Mouse (Mus musculus) retina, embryonic 14.5 days (tissue): ENCODE measurements at regions not wholly inside any gene's neighbourhood (a gene's known extent, or its start where the extent isn't known, plus 50 kb on each side); places are given as distances from the start of the nearest gene placed in this dataset.
A peak's percentile ranks its signal among the peaks of the same experiment; 100 is the strongest.

Experiments used
- DNase-seq: peaks from one replicate; pipeline ENCODE4 v3.0.0-alpha.2; 2015; ENCODE audit warnings: low spot score

DNA sequence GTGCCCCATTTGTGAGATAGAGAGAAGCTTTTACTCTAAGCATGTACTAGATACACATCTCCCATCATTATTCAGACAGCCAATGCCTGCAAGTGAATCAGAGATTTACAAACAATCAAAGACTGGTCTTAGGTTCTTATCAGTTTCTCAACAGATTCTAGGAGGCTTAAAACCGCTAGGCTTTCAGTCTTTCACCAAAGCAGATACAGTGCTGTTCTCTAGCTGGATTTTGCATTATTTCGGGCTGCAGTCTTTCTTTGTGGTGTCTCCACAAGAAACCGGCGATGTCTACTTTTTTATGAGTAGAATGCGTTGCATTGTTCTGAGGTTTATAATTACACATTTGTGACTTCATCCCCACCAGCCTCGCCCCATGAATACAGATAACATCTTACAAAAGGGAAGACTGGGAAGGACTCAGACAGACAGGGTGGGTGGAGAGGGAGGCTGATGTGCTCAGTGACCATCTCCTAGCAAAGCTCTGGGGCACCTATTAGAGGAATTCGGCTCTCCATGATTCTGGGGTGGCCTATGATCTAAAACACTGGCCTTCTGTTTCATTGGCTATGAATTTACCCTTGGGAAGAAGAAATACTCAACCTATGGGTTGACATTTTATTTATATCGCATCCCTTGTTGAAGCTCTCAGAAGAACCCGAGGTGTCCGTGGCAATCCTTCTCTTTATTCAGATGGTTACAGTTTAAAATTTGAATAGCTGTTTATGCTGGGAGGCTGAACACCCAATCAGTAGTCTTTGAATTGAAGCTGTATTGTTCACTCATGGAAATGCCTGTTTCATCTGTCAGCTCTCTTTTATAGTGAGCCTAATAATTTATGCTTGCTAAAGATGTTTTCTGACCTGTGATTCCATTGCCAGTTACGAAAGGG, 343.8 kb downstream of the Tmem161b start:
- DNase-seq, result no peak

DNA sequence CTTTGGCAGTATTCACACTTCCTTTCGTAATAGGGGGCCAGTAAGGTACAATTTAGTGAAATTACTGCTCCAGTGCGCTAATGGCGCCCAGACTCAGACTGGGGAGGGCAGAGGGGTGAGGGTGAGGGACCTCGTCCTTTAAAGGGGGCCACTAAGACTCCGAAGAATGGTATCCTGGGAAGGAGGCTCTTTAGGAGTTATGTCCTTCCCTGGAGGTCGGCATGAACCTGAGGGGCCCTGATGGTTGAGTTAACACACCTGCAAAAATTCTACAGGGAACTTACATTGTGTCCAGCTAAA, 344.4 kb downstream of the Tmem161b start:
- no peak for DNase-seq

DNA sequence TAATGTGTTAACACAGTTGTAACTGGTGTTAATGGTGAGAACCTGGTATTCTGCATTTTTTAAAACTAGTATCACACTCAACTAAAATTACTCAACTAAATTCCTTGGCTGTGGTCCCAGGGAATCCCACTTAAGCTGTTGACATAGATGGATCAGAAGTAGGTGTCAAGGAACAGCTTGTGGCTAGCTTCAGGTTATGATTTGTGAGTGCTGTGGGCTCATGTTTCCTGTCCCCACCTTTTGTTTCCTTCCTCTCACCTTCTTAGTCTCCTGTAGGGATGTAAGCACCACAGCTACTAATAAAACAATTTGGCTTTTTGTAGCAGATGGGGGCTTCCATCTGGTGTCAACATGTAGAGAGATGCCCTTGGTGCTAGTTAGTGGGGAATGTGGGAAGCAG, 347.3 kb downstream of the Tmem161b start:
- no peak for DNase-seq

DNA sequence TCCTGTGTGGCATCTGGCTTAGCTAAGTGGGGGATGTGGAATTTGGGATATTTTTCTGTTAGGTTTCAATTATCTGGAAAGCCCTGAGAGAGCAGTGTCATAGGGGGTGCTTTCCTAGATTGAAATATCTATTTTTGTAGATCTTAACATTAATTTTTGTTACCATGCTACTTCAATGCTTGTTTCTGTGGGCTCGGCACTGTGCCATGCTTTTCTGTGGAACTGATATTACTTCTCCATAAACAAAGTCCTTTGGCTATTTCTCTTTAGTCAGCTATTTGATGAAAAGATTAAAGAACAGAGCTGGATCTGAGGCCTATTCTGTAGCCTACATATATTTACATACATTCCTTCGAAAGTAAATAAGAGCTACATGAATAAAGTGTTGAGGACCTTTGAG, 348.1 kb downstream of the Tmem161b start:
- DNase-seq, result no peak

DNA sequence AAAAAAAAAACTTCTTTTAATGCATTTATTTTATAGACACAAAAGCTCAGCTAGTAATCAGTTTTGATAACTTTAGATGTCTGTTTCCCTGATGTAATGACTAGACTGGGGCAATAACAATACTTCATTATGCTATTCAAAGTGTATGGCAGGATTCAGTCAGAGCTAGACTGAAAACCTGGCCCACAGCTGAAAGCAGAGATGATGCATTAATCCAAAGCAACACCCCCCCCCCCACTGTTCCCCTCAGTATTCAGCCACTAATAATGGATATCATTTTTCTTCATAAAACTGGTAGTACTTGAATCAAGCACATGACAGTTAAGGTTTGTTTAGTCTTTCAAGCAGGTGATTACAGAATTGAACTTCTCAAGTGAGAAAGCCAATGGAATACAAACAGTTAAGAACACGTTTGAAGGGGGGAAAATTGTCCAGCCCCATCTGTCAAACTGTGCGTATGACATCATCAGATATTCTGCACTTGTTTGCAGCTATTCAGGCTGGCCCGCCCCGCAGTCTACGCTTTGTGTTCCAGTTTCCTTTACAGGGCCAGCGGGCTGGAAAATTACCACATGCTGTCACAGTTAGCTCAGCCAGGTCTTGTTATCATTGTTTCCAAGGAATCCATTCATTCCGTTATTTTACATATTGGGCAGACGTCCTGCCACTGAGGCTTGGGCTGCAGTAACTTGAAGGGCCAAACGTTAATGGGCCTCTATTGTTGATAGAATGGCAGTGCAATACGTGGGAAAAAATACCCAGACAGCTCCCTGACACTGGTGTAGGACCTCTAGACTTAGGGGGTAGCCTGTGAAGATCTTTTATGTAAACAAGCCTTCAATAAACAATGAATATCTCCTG, 349.1 kb downstream of the Tmem161b start:
- peak; percentile 97 for DNase-seq

DNA sequence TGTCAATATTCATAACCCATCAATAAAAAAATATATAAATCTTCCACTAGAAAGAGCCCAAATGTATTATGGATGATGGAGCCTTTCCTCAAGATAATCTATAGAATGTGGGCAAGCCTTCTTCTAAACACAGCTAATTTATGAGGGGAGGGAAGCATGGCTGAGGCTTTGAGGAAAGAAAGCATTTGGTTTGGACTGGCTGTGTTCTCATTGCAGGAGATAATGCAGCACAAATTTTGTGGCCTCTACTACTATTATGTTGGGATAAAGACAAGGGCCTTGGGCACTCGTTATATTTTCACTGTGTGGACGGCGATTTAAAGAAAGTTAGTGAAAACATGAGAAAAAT, 349.7 kb downstream of the Tmem161b start:
- no peak for DNase-seq

DNA sequence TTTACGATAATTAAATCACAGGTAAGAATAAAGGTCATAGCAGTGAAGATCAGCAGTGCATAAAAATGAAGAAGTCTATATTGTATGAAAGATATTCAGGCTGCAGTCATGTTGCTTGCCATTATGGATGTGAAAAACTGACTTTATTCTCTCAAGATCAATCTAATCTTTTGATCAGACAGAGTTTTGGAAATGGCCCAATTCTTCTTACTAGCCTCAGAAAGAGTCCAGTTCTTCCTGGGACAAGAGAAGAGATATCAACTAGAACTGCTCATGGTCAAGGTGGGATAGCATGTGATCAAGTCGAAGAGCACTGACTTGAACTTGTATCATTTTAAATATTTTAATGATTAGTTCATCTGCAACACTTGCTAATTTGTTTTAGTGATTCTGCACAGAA, 350.1 kb downstream of the Tmem161b start:
- peak; percentile 21 for DNase-seq

DNA sequence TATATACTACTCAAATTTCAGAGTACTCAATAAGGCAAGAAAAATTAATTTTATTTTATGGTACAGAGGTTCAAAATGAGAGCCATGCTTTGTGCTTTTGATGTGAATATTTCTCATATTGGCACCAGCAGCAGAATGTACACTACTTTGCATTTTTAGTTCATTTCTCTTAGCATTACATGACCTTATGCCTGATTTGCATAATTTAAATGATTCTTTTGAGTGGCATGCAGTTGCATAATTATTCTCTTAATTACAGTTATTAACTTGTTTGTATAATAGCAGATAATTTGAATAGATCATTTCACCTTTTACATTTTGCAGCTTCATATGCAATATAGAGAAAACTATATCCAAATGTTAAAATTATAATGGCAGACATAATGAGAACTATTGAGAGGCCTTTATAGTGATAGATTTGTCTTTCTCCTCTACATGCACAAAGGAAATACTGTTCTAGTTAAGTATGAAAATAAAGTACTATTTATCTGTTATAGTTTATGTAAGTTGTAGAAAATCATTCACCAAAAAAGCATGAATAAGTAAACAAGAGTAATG, 374.6 kb downstream of the Tmem161b start:
- DNase-seq, result no peak

DNA sequence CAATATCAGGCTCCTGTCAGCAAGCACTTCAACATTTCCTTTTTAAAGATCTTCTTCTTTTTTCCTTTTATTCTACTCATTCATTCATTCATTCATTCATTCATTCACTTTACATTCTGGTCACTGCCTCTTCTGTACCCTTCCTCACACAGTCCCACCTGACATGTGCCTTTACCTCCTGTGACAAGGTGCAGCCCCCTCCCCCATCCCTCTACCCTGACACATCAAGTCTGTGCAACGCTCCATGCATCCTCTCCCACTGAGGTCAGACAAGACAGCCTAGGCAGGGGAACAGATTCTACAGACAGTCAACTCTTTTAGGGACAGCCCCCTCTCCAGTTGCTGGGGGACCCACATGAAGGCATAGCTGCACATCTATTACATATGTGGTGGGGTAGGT, 380.5 kb downstream of the Tmem161b start:
- DNase-seq, result no peak

DNA sequence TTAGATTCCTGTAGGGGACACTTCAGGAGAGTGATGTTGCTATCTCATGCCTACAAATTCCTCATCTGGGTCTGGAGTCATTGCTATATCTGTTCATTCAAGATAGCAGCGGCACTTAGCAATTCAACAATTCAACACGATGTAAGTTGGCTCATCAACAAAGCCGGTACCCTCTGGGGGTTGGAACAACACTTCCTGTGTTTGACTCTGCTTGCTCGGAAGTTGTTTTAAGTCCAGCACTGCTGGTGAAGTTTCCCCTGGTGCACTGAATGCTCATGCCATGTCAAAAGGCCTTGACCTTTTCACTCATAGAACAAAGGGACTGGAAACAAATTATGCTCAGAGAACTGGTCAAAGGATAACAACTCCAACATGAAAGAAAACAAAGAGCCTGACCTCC, 390.4 kb downstream of the Tmem161b start:
- DNase-seq, result peak; percentile 24

DNA sequence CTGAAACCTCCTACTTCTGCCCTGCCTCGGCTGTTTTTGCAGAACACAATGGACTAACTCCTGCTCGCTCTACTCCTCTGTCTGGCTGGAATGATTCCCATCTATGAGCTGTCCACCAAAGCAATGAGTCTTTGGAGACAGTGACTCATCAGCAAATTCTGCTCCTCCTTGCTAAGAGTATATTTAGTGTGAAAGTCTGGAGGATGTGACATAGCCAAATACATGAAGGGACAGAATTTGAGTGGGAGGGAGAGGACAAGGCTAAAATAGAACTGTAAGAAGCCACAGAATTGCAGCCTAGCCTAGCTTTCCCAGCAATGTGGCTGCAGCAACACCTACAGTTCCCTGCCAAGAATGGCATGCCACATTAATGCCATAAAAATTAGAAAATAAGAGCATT, 390.9 kb downstream of the Tmem161b start:
- peak; percentile 21 for DNase-seq

DNA sequence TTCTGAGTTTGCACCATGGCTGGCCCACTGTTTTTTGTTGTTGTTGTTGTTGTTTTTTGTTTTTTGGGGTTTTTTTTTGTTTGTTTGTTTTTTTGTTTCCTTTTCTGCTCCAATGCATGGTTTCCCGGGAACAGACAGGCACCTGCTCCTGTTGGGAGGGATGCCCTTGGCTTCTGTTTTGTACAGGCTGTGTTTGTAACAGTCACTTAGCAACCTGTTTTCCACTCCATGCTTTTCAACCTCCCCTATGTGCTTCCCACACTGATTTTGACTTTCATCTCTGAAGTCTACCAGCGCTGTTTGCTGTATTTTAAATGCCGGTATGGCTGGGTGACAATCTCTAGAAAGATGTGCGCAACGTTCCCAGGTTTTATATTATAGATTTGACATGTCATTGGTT, 402.6 kb downstream of the Tmem161b start:
- no peak for DNase-seq

DNA sequence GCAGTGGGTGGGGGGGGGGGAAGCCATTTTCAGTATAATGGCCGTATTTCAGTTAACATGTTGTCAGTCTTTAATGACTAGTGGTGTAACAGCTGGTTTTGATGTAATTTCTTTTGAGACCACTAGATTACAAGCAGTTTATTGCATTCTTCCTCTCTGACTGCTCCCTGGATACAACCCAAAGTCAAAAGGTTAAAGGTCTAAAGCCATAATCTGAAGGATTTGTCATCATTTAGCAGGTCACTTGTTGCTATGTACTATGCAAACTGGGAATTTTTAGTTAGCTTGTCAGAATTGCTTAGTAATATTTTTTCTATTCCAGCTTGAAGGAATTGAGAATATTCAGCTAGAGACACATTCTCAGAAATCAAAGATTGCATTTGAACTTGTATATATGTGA, 403.4 kb downstream of the Tmem161b start:
- DNase-seq, result no peak

DNA sequence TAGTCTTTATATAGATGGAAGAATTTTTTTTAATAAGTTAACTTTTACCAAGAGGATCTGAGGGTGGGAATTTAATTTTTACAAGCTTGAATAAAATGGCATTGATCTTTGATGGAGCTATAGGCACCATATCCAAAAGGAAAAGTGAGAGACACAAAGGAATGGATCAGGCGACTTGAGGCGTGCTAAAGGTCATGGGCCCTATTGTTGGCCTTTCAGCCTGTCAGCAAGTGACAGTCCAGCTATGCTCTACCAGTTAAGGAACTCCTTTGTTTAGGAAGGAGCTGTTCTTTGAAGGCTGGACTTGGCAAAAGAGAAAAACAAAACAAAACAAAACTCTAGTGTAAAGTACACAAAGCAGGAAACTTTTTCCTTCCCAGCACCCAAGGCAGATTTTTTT, 403.8 kb downstream of the Tmem161b start:
- DNase-seq, result no peak

DNA sequence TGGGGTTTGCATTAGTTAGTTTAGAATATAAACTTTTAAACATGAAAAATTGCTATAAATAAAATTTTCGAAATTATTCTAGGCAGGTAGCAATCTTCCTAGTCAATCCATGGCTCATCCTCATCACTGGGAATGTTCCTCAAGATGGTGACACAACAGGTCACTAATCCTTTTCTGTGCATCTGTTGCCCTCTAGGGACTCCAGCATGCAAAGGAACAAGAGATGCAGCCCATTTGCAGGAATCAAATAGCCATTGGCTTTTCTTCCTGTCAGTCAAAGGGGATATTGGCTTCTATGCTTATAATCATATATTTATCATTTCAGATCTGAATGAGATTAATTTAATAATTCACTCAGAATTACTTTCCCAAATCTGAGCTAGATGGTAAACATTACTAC, 404.3 kb downstream of the Tmem161b start:
- peak; percentile 43 for DNase-seq

DNA sequence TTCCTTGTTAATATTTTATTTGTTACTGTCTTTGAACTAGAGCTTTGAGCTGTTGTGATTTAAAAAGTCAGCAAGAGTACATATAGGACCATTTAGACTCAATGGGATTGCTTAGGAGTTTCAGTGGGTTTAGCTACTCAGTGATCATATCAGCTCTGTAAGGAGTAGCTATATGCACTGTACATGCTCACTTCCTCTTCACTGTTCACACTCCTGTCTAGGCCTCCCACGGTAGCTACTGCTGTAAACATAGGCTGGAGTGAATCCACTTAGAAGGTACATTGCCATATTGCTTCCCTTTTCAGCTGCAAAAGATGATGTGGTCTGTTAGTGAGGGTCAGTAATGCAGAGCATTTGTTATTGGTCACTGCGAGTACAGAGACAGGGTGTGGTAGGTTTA, 408.6 kb downstream of the Tmem161b start:
- no peak for DNase-seq

DNA sequence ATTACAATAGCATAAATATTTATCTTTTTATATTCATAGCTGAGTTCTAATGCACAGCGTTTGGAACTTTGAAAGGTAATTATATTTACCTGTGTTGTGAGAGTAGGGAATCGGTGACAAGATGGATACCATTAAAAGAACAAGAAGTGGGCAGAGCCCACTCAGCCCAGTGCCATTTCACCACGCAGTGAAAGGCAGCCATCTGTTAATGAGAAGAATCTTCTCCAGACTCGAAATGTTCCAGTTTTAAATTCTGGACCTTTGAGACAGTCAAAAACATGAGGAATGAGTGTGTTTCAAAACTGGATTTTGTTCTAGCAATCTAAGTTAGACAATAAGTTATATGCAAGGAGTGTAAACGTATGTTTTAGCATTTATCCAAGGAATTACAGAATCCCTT, 410.4 kb downstream of the Tmem161b start:
- no peak for DNase-seq

DNA sequence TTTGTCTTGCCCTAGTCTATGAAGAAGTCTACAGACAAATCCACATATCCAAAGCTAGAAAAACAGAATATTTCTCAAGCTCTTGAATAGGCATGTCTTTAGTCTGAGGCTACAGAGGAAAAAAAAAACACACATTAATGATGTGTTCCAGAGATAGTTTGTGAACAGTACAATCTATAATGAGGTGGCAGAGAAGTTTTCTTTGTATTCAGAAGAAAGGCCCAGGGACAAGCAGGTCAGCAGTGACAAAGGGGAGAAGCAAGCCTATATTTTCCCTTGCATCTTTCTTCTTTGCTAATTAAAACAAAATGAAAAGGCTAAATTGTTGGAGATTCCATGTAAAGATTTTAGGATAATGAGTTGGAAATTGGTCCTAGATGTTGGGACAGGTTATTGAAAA, 414.7 kb downstream of the Tmem161b start:
- peak; percentile 65 for DNase-seq

DNA sequence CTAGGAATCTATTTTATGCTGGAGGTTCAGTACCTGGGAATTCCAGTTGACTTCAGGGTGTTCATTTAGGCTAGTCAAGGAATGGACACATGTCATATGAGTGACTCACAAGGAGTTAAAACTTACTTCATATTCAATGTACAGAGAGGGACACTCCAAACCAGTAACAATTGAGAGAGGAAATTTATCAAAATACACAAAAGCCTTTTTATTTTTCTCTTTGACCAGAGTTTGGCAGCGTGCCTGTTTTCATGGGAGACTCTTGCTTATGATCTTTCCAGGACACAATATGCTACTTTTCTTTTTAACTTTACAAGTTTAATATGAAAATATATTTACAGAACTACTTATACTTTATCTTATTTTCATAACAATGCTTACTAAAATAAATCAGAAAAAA, 415.5 kb downstream of the Tmem161b start:
- no peak for DNase-seq

DNA sequence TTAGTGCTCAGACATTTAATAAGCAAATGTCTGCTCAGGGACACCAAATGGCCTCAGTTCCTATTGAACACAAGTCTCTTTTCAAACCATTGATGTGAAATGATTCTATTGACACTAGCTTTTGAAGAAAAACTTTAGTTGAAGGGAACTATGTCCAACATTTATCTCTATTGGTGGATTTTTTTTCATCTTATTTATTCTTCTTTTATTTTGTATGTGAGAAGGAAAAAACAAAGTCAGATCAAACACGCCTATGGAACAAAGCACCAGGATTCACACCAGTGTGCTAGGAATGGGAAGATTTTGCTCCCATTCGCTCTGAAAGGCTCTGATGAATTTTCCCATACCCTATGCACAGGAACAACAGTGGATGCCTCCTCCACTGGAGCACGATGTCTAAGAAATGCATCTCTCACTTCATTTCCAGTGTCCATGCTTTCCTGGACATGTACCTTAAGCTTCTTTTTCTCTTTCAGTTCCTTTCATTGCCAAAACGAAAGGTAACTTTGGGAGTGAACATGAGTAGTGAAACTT, 416.4 kb downstream of the Tmem161b start:
- peak; percentile 15 for DNase-seq

DNA sequence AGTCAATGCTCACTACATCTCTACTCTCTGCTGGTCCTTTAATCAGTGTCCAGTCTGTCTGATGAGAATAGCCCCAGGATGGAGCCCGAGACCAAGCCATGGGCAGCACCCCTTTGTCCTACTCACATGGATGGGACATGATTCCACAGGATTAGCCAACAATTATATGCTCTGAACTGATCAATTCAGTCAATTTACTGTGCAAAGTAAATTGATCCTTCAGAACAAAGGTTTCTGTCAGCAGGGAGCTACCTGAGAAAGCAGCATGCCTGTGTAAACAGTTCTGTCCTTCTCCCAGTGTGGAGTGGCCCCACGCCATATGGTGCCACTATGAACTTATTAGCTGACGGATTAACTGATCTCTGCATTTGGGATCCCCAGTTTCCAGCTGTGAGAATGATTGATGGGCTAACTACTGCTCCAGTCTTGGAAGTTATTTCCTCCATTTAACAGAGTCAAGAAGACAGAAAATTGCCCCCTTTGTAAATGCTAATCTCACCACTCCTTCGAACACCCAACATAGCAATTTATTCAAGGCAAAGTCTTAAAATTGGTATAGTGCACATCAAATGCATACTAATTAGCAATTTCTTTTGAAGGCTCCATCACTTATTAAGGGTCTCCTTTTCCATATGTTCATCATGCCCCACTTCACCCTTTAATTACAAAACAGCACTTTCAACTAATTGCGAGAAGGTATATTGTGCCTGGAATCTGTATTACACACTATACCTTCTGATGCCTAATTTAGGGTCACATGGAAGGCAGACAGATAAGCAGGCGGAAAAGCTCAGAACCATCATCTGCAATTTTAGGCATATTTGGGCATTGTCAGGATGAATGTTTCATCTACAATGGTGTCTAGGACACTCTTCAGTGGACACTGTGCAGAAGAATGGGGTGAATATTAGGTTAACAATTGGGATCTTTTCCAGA, 417.3 kb downstream of the Tmem161b start:
- peak; percentile 58 for DNase-seq

DNA sequence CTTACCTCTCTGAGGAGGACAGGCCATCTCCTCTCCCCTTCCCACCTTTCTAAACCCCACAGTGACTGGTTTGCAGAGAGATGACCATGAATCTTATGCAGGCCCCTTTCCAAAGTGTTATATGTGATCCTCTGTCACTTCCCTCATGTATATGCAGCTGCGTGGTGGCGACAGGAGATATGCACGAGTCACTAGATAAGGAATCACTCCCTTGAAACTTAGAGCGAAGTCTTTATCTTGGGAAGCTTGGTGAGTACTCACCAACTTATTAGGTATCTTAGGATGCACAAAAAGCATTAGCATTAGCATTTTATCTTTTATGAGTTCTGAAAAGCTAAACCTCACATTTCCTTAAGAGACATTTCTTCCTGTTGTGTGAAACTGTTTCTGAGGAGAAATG, 421.9 kb downstream of the Tmem161b start:
- no peak for DNase-seq
